Mouse (Mus musculus) common myeloid progenitor, adult 5-6 weeks (primary cell): ENCODE measurements around the gene Mob4. TPM values are rescaled to one million over a fixed set of nuclear protein-coding genes. Genes with fewer than 3 reads are reported as not detected.
"Not testable (repeated sequence)": the region's sequence is repeated elsewhere in the genome, so short reads cannot be mapped to it uniquely, and the experiment has no call there.

Source experiments
- ATAC-seq: replicated peaks from 2 replicates; pipeline ENCODE4 v1.8.0; 2016; ENCODE audit warnings: low read depth, mild to moderate bottlenecking, moderate TSS enrichment, inconsistent platforms; ENCODE audit not compliant: poor library complexity, severe bottlenecking
- total RNA-seq: library from RNA; stranded (forward); fragments of 200-1000, 187-1606 nt; gene quantifications from 2 replicates; pipeline ENCODE4 v1.2.3, GENCODE M21; 2017

The Mob4 gene
- total RNA-seq, result 45.9 and 62.2 TPM in 2 replicates

- peak; percentile 90 for ATAC-seq
These were observed at the start of gene Mob4 for GRCm38 (mm10) chr1:55130943-55131401. Gene Mob4 (plus strand): TSS chr1:55131231.

- 0 out of 2 replicates have a peak, but pooled peaks have one; percentile 26 for ATAC-seq
These were observed 48.9 kb upstream of the Mob4 start for GRCm38 (mm10) chr1:55082106-55082505.

- ATAC-seq, result no peak
These were observed 45.2 kb upstream of the Mob4 start for GRCm38 (mm10) chr1:55085781-55086366.

- peak; percentile 1 for ATAC-seq
These were observed 44.1 kb upstream of the Mob4 start for GRCm38 (mm10) chr1:55086868-55087400.

GRCm38 (mm10) chr1:55087401-55087904 is 43.6 kb upstream of the Mob4 start:
- peak; percentile 17 for ATAC-seq

GRCm38 (mm10) chr1:55087932-55088610 is 43.0 kb upstream of the Mob4 start, which contains the start of the genes Hspe1 and Hspd1:
Gene Hspe1 (plus strand): TSS chr1:55088132.
Gene Hspd1 (minus strand): TSS chr1:55088243.
- ATAC-seq, result peak; percentile 83

- ATAC-seq, result no peak
These were observed 42.2 kb upstream of the Mob4 start for GRCm38 (mm10) chr1:55088611-55089497.

GRCm38 (mm10) chr1:55089498-55090064 is 41.5 kb upstream of the Mob4 start:
- no peak for ATAC-seq

- no peak for ATAC-seq
These were observed 39.0 kb upstream of the Mob4 start for GRCm38 (mm10) chr1:55092056-55092455.

- no peak for ATAC-seq
These were observed 38.6 kb upstream of the Mob4 start for GRCm38 (mm10) chr1:55092469-55092868.

GRCm38 (mm10) chr1:55106919-55107585 is 24.0 kb upstream of the Mob4 start:
- no peak for ATAC-seq

- ATAC-seq, result no peak
These were observed 23.4 kb upstream of the Mob4 start for GRCm38 (mm10) chr1:55107644-55108043.

GRCm38 (mm10) chr1:55108473-55108872 is 22.6 kb upstream of the Mob4 start:
- ATAC-seq, result no peak

GRCm38 (mm10) chr1:55109066-55109766 is 21.8 kb upstream of the Mob4 start:
- no peak for ATAC-seq

GRCm38 (mm10) chr1:55123046-55123445 is 8.0 kb upstream of the Mob4 start:
- no peak for ATAC-seq

- ATAC-seq, result no peak
These were observed 7.5 kb upstream of the Mob4 start for GRCm38 (mm10) chr1:55123561-55123960.

GRCm38 (mm10) chr1:55124136-55124535 is 6.9 kb upstream of the Mob4 start:
- ATAC-seq, result not testable (repeated sequence)

GRCm38 (mm10) chr1:55129716-55130115 is 1.3 kb upstream of the Mob4 start:
- ATAC-seq, result no peak
